Mouse (Mus musculus): ENCODE measurements around the gene Eml3. TPM values are rescaled to one million over a fixed set of nuclear protein-coding genes. Genes with fewer than 3 reads are reported as not detected.
A peak's percentile ranks its signal among the peaks of the same experiment; 100 is the strongest.

The Eml3 gene
- polyA plus RNA-seq, 1 experiment, result 28.2 TPM

DNA sequence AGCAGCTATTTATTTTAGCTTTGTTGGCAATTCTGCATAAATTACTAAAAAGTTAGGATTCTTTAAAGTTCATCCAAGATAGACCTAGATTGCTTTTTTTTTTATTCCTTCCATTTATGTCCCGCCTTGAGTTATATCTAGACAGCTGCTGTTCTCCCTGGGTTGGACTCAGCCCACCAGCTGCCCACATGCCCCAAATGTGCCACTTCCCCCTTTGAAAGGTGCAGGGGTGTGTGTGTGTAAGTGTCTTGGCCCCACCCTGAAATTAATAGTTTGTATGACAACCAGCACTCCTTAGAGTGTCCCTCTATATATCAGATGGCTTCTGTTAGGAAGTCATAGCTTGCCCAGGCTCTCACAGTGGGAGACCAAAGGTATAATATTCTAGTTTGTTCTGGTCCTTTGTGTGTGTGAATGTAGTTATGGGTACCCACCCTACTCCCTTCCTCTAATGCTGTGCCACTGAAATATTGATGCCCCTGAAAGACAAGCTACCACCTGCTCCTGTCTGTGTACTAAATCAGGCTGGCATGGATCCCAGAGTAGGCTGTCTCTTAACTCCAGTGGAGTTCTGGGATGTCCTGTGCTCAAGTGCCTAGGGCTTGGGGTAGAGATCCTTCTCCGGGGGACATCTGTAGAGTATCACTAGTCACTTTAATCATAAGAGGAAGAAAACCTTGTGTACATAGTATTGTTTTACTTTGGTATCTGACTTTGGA is 52.3 kb downstream of the Eml3 start:
- no peak for TF ChIP-seq CTCF (IDR thresholded peaks at IDR 0.05; ENCODE audit: borderline replicate concordance, insufficient read depth, low read length)
- no peak for TF ChIP-seq POLR2A (IDR thresholded peaks at IDR 0.05; ENCODE audit: low read depth, low read length)
- Histone ChIP-seq H3K4me1 (ENCODE audit: control insufficient read depth, insufficient read depth, low read length) (peaks cover 41% of the 10 kb centered on the region), H3K27ac (ENCODE audit: insufficient read depth, low read length) (peak overlapping the region; percentile 96), H3K4me3 (ENCODE audit: insufficient read depth, low read length) (no peak overlapping the region)

DNA sequence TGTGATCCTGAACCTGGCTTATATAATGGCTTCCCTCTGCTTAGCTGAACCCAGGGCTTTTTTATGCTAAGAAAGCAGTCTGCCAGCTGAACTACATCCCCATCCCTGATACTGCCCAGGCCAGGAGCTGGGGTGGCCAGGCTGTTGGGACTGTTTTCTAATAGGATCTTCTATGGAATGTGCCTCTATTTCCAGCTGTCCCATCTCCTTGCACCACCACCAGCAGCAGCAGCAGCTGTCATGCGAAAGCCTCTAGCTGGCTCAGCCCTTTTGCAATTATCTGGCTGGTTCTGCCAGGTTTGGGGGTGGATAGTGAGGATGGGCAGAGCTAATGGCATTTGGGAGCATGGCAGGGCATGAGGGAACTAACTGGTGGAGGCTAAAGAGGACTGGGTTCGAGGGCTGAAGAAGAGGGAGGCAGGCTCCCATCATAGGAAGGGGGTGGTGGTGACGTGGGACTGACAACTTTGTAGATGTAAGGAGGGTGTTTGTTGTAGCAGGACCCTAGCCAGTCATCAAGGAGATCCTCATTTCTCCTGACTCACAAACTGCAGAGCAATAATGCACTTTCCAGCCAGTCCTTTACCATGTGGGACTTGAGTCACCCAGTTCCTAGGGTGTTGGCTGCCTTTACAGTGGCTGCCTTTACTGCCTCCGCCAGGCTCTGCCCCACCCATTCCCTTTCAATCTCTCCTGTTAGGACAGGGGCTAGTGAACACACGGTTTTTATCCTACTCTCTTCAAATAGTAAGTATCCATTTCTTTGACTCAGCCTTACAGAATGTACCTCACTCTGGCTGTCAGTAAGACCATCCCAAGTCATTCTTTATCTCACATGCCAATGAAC is 53.2 kb downstream of the Eml3 start:
- H3K27ac ChIP-seq (ENCODE audit: insufficient read depth, low read length), result peak overlapping the region; percentile 96
- H3K4me3 ChIP-seq (ENCODE audit: insufficient read depth, low read length), result no peak overlapping the region
- H3K4me1 ChIP-seq (ENCODE audit: control insufficient read depth, insufficient read depth, low read length), result peaks cover 44% of the 10 kb centered on the region
- no peak for TF ChIP-seq CTCF (IDR thresholded peaks at IDR 0.05; ENCODE audit: borderline replicate concordance, insufficient read depth, low read length)
- TF ChIP-seq POLR2A (IDR thresholded peaks at IDR 0.05; ENCODE audit: low read depth, low read length), result no peak; the same call in 1 of the 2 replicates

- no peak overlapping the region for H3K4me3 ChIP-seq (ENCODE audit: insufficient read depth, low read length)
- peaks cover 48% of the 10 kb centered on the region for H3K4me1 ChIP-seq (ENCODE audit: control insufficient read depth, insufficient read depth, low read length)
- H3K27ac ChIP-seq (ENCODE audit: insufficient read depth, low read length), result peak overlapping the region; percentile 96
- TF ChIP-seq CTCF (IDR thresholded peaks at IDR 0.05; ENCODE audit: borderline replicate concordance, insufficient read depth, low read length) (no peak), POLR2A (IDR thresholded peaks at IDR 0.05; ENCODE audit: low read depth, low read length) (no peak)
These were observed 53.8 kb downstream of the Eml3 start for GRCm38 (mm10) chr19:8983150-8983650.

DNA sequence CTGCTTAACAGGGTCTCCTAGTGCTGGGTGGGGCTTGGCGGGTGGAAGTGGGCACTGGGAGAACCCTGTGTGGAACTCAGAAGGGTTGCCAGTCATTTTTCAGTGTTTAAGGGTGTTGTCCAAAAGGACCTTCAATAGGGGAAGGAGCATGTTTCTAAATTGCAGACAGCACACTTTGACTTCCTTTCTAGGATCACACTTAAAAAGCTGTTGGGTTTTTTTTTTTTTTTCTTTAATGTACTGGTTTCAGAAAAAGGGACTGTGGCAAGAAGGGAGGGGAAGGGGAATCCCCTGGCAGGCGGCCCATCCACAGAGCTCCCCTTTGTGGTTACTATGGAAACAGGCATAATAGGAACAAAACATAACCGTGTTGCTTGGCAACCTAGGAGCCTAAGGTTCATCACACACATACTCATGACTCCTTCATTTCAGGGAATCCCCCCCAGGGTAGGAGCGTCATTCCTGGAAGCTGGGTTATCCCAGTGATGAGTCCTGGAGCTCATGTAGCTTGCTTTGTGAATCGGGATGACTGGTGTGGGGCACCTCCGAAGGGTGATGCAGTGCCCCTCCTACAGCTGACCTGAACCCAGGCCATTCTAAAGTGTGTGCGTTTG is 55.0 kb downstream of the Eml3 start:
- Histone ChIP-seq H3K4me3 (ENCODE audit: insufficient read depth, low read length) (no peak overlapping the region), H3K4me1 (ENCODE audit: control insufficient read depth, insufficient read depth, low read length) (peaks cover 50% of the 10 kb centered on the region), H3K27ac (ENCODE audit: insufficient read depth, low read length) (peak overlapping the region; percentile 96)
- TF ChIP-seq CTCF (IDR thresholded peaks at IDR 0.05; ENCODE audit: borderline replicate concordance, insufficient read depth, low read length), result no peak

- Histone ChIP-seq H3K4me3 (ENCODE audit: insufficient read depth, low read length) (no peak overlapping the region), H3K27ac (ENCODE audit: insufficient read depth, low read length) (no peak overlapping the region), H3K4me1 (ENCODE audit: control insufficient read depth, insufficient read depth, low read length) (peaks cover 43% of the 10 kb centered on the region)
- TF ChIP-seq POLR2A (IDR thresholded peaks at IDR 0.05; ENCODE audit: low read depth, low read length) (no peak), CTCF (IDR thresholded peaks at IDR 0.05; ENCODE audit: borderline replicate concordance, insufficient read depth, low read length) (no peak)
These were observed 56.5 kb downstream of the Eml3 start for GRCm38 (mm10) chr19:8985891-8986290.

- TF ChIP-seq POLR2A (IDR thresholded peaks at IDR 0.05; ENCODE audit: low read depth, low read length) (no peak), CTCF (IDR thresholded peaks at IDR 0.05; ENCODE audit: borderline replicate concordance, insufficient read depth, low read length) (no peak)
- 0 out of 2 replicates have a peak overlapping the region, but pooled peaks have one; percentile 94 for H3K4me3 ChIP-seq (ENCODE audit: insufficient read depth, low read length)
- H3K27ac ChIP-seq (ENCODE audit: insufficient read depth, low read length), result peak overlapping the region; percentile 99
- H3K4me1 ChIP-seq (ENCODE audit: control insufficient read depth, insufficient read depth, low read length), result peaks cover 30% of the 10 kb centered on the region
These were observed 58.5 kb downstream of the Eml3 start for GRCm38 (mm10) chr19:8987816-8988215.

GRCm38 (mm10) chr19:8988346-8989065 is 59.2 kb downstream of the Eml3 start:
- Histone ChIP-seq H3K4me3 (ENCODE audit: insufficient read depth, low read length) (peak overlapping the region; percentile 94), H3K27ac (ENCODE audit: insufficient read depth, low read length) (peak overlapping the region; percentile 99), H3K4me1 (ENCODE audit: control insufficient read depth, insufficient read depth, low read length) (peaks cover 29% of the 10 kb centered on the region)
- TF ChIP-seq CTCF (IDR thresholded peaks at IDR 0.05; ENCODE audit: borderline replicate concordance, insufficient read depth, low read length) (no peak), POLR2A (IDR thresholded peaks at IDR 0.05; ENCODE audit: low read depth, low read length) (no peak)

DNA sequence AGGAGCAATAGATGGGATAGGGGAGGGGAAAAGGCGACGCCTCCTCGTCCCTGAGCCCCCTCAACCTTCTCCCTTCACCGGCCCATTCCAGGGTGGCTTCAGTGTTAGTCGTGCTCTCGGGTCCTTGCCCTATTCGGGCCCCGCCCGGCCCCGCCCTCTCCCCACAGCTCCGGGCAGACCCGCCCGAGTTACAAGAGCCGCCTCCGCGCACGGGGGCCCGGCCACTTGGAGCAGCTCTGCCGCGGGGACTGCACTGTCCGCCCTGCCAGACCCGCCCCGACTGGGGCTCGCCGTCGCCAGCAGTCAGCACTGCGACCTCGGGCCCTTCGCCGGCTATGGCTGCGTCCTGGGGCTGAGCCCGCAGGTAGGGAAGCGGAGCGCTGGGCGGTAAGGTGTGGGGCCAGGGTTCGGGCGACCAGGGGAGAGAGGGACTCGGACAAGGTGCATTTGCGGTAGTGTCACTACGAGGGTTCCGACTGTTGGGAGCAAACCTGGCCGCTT is 59.8 kb downstream of the Eml3 start, which contains the start of gene Ahnak:
Gene Ahnak, plus strand, starts transcription at position 219 of the 501 bp plus-strand sequence.
- Histone ChIP-seq H3K27ac (ENCODE audit: insufficient read depth, low read length) (peak within 1 kb of the TSS; percentile 99), H3K4me3 (ENCODE audit: insufficient read depth, low read length) (peak within 1 kb of the TSS; percentile 94), H3K4me1 (ENCODE audit: control insufficient read depth, insufficient read depth, low read length) (peaks cover 26% of the 10 kb centered on the region)
- TF ChIP-seq POLR2A (IDR thresholded peaks at IDR 0.05; ENCODE audit: low read depth, low read length), result peak; percentile 97
- TF ChIP-seq CTCF (IDR thresholded peaks at IDR 0.05; ENCODE audit: borderline replicate concordance, insufficient read depth, low read length), result no peak

Data from embryonic fibroblast, embryonic 13.5 days (primary cell).